Mouse (Mus musculus): ENCODE measurements at regions not wholly inside any gene's neighbourhood (a gene's known extent, or its start where the extent isn't known, plus 50 kb on each side); places are given as distances from the start of the nearest gene placed in this dataset.

DNA sequence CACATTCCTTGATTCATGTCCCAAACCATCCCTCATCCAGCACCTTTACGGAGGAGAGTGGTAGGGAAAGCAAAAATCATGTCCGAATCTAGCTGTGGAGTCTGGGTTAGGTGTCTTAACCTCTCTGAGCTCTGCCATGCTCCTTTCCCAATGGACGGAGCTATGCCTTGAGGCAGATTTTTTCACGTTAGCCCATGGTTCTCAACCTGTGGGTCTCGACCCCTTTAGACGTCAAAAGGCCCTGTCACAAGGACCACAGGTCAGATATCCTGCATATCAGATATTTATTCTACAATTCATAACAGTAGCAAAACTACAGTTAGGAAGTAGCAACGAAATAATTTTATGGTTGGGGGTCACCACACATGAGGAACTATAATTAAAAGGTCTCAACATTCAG lies 198.1 kb downstream of the Cdc5l start:
- DNase-seq: no peak

DNA sequence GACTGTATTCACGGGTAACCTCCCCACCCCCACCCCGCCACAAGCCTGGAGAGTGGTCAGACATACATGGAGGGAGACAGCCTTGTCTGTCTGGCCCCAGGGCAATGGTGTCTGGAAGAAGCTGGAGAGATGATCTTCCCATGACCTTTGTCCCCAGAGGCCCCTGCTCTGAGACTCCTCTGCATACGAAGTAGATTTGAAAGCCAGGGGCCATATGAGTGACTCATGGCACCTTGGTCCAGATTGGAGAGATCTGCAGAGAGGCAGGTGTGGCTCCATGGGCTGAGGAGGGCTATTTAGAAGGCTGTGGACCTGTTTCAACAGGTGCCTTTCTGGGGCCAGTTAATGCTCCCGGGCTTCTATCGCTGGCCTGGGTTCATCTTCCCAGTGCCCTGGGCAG lies 200.7 kb downstream of the Cdc5l start:
- no peak for DNase-seq

DNA sequence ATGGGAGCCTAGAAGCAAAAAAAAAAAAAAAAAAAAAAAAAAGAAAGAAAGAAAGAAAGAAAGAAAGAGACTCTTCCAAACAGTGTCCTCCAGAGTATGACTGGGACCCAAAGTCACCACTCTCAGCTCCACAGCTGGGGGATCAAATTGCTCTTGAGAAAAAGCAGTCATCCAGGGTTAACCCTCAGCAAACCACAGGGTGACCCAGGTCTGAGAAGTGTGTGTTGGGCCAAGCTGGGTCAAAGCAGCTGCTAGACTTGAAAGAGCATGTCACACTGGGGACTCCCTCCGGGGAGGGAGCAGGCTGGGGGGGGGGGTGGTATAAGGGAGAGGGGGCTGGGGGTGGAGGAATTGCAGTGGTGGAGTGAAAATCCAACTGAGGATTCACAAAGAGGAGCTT lies 206.3 kb downstream of the Cdc5l start:
- no peak for DNase-seq

DNA sequence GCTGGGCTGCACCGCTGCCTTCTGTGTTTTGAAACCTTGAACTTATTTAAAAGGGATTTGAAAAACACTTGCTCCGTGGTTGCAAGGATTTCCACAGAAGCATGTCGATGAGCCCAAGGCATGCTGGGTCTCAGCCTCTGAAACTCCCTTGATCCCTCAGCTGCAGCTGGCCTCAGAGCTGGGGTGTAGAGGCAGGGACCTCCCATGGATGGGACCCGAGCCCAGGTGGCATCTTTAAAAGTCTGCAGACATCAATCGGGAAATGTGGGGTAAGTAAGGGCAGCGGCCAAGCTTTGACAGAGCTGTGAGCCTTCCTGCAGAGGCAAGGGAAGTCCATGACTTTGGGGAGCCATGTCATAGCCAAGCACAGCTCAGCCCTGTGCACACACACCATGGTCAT lies 207.1 kb downstream of the Cdc5l start:
- peak; percentile 37 for DNase-seq

DNA sequence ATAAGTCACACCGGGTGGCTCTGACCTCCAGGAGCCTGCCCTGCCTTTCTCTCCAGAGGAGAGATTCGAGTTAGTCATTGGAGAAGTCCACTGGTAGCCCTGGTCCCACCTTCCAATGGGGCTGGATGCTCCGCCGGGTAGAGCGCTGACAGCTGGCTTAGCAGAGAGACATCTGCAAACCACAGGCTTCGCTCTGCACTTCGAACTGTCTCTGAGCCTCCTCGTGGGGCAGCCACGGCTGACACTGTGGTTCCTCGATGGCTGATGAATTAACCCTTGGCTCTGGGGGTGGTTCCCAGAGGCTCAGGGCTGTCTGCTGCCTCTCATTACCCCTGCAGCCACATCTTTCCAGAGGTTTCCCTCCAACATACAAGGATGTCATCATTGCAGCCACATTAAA lies 211.9 kb downstream of the Cdc5l start:
- DNase-seq: no peak

DNA sequence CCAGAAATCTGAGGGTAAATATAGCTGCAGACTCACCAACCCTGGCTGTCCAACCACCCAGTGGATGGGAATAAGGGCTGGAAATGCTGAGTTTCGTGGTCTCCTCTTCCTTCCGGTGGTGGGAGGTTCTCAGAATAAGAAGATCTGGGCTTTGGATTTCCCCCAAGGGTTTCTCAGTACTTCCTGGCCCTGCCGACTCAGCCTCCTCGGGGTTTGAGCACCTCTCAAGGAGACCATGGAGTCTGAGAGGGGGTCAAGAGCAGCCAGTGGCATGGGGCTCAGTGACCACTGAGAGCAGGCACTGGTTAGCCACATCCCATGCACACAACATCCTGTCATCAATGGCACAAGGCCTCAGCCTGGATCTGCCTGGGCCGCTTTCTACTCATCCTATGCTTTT lies 216.4 kb downstream of the Cdc5l start:
- DNase-seq: no peak

DNA sequence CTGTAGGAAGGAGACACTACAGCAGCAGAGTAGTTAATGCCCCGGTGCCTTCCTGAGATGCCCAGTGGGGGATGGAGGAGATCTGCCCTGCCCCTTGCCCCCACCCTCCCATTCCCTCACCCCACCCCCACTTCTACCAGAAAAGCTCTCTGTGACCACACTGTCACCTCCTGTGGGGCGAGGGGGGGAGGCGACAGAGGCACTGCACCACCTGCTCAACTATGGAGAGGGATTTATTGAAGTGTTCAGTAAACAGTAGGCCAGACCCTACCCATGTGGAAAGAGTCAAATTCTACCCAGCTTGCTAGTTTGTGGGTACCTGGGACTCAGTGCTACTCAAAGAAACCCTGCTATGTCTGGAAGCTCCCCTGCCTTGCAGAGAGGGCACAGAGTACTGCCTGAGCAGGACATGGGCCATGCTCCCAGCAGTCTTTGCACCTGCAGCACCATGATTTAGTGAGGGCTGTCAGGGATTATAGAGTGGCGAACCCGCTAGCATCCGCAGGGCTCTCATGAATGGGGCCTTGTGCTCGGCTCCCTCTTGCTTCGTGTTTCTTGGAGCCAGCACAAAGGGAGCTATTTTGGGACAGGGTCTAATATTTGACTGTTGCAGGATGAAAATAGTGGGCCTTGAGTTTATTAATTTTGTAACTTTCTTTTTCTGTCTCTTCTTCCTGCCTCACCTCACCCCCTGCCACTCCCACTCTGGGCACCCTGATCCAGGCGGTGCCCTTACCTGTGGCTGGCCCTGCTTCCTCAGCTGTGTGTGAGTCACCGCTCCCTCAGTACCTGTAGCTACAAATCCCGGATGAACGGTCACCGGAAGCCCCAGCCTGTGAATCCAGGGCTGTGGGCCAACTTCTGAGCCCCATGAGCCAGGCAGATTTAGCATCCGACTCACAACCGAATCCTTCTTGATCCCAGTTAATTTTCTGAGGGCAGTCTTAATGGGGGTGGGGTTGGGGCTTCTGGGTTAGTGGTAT lies 218.2 kb downstream of the Cdc5l start:
- peak; percentile 14 for DNase-seq

DNA sequence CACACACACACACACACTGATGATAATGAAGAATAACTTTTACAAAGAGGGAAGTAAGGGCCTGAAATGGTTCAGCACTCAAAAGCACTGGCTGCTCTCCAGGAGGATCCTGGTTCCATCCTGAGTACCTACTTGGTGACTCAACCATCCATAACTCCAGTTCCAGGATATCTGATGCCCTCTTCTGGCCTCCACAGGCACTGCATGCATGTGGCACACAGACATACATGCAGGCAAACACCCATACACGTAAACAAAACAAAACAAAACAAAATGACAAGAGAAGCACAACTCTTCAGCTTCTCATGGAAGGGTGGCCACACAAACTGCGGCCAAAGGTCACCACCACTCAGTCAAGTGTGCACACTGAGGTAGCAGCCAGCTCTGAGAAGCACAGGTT lies 222.6 kb downstream of the Cdc5l start:
- peak; percentile 29 for DNase-seq

DNA sequence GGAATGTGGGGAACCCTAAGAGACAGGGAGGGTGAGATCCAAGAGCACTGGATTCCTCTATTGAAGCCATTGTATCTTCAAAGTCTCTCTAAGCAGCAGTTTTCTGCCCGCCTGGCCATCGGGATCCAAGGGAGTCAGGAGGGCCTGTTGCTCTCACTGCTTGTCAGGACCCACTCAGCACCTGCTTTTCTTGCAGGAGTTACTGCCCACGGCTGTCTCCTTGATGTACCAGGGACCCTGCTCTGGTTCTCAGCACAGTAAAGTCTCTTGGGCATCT lies 224.2 kb downstream of the Cdc5l start:
- no peak for DNase-seq

DNA sequence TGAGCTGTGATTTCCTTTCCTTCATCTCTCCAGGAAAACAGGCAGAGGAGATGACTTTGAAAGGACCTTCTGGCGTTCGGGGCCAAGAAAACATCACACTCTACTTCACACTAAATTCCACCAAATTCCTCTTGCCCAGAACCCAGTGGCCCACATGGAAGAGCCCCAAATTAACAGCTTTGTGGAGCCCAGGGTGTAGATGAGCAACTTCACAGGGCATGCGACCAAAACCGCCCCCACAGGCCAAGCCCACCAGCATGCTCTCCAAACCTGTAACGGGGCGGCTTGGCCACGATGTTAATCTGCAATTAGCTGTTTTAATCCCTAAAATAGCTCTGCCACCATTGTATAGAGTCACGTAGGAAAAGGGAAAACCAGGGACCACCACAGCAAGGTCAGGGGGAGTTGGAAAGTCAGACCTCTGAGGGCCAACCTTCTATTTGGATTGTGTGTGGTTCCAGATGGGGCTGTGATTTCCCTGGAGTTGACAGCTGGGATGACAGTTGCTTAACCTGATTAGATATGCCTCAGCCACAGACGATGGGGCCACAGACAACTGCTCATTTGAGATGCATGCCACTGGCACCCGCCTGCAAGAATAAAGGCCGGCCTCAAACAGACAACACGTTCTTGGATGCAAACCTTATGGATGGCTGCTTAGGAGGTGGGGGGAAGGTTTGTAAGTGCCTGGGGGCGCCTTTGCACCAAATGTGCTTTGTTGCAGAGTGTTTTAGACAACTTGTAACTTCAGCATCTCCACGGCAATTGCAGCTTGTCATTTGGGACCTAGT lies 224.7 kb downstream of the Cdc5l start:
- no peak for DNase-seq

DNA sequence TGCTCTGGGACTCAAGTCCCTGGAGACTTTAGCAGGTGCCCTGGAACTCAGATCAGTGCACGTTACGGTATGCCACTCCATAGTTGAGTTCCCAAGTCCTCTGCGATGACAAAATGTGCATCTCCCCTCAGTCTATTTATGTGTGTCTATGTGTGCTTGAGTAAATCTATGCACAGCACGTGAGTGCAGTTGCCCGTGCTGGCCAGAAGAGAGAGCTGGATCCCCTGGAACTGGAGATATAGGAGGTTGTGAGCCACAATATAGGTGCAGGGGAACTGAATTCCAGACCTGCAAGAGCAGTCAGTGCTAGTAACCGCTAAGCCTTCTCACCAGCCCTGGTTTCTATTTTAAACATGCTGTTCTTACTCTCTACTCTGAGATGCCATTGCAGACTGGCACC lies 237.8 kb downstream of the Cdc5l start:
- DNase-seq: no peak

DNA sequence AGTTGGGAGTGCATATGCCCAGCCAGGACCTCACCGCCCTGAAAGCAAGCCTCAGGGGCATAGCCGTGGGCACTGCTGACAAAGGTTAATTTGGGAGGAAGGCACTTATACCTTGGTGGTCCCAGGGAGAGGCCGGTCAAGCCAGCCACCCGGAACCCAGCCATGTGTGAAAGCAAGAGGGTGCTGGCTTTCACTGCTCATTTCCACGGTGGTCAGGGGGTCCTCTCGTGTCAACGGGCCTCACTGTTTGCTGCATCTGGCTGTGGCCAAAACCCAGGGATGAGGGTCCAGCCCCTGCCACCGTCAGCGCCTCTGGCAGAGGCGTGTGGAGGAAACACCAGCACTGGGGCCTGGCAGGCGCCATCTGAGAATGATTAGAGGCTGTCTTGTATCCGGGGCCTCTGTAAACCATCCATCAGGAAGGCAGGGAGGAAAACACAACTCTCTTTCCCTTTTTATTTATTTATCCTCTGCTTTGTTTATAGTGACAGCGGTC lies 238.7 kb downstream of the Cdc5l start:
- no peak for DNase-seq

DNA sequence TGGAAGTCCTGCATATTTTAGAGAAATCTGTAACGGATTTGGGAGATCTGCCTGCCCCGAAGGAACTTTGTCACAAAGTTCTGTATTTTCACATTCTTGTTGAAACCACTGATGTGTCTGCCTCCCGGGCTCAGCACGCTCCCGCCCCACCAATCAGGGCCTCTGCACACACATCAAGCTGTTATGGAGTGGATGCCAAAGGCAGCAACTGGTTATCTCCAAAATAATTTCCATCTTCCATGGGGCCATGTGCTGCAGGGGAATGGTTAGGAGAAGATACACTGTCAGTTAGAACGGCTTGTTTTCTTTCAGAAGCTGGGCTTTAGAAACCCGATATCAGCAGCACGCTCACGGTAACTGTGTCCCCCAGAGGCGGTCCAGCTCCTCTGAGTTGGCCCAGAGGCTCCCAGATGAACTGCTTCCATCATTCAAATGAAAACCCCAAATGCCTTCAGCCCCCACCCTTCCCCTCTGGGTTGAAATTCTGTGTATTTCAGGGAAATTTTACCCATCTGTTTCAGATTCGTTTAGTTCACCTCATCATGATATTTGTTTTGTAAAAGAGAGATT lies 240.0 kb downstream of the Cdc5l start:
- no peak for DNase-seq

DNA sequence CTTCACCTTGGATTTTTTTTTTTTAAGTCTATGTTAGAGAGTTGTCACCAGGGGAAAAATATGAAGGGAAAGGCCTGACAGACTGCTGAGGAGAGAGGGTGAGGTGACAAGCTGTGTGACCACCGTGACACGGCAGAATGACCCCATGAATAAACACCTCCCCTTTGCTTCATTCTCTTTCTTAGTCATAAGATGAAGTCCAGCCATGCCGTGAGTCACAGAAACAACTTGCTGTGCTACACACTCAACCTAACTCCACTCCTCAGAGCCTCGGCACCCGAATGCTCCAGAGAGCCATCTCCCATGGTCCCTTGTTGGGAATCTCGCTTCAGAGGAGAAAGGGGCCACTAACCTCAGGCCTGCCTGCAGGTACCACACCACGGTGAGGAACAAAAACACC lies 246.1 kb downstream of the Cdc5l start:
- DNase-seq: no peak

DNA sequence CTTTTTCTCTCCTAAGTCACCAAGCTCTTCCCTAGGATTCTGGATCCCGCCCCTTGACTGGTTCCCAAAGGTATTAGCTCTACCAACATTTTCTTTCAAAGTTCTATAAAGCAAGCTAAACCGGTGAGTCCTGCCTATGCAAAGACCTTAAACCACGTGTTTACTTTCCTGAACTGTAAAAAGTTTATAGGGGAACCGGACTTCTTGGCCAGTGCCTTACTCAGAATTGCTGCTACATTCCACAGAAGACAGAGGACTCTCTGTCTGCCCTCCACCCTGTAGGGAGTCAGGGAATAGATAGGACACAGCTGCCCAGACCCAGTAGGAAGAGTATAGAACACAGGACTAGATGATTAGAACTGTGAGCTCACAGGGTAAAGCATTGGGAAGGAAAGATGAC lies 257.2 kb downstream of the Cdc5l start:
- no peak for DNase-seq

DNA sequence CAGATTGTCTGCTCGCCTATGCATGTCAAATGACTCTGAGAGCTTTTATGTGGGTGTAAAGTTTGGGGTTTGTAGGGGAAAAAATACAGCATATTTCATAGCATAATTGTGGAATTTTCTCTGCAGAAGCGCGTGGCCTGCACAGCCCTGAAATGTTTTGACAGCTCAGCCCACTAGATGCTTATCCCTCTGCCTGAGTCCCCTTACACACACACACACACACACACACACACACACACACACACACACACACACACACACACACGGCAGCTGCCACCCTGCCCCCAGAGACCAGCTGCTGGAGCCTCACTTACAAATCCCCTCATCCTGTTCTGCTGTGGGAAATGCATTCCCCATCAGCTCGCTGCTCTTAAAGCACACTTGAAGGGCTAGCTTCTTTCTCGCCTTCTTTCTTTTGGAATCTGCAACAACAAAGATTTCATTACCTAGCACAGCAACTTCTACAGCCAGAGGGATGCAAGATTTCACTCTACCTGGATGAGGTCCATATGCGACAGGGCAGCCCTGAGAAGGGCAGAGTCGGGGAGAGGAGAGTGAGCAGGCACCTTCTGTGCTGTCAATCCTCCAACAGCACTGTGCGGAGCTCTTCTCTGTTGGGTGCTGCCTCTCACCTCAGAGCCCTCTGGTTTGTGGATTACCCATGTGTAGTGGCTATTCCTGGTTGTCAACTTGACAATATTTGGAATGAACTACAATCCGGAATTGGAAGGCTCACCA lies 264.1 kb downstream of the Cdc5l start:
- DNase-seq: no peak

All from thymus, postnatal 25 days (tissue).